Mouse (Mus musculus): ENCODE data around the gene Rab27a.

- TF ChIP-seq CTCF (IDR thresholded peaks at IDR 0.05; ENCODE audit: insufficient read depth, low read length) (no peak), POLR2A (IDR thresholded peaks at IDR 0.05; ENCODE audit: borderline replicate concordance, extremely low read depth, low read depth, low read length) (no peak)
These were observed 24.0 kb downstream of the Rab27a start for GRCm38 (mm10) chr9:73068688-73069087.
